Mouse (Mus musculus) heart, postnatal 0 days (tissue): Measurements from ENCODE around the gene Rpl4. TPM values are rescaled to one million over a fixed set of nuclear protein-coding genes. Genes with fewer than 3 reads are reported as not detected.
"Not testable (repeated sequence)": the region's sequence is repeated elsewhere in the genome, so short reads cannot be mapped to it uniquely, and the experiment has no call there.

Source experiments
- ATAC-seq: fragments of 200-750 bp; cut with Nextera tagmentation; 2 replicates; pipeline ENCODE4 v1.8.0; 2017; ENCODE audit warnings: low read depth, moderate number of reproducible peaks, moderate library complexity; ENCODE audit not compliant: insufficient read depth
- DNase-seq: peaks from one replicate; pipeline ENCODE4 v3.0.0-alpha.2; 2016; ENCODE audit warnings: low spot score
- H3K27ac ChIP-seq: fragments of 300-500 bp; sonication (generic); 2 replicates; pipeline ENCODE4 v1.5.1; 2014; ENCODE audit warnings: low read depth, mild to moderate bottlenecking
- H3K27me3 ChIP-seq: fragments of 300-500 bp; sonication (generic); 2 replicates; pipeline ENCODE4 v1.6.1; 2014; ENCODE audit warnings: low read length, mixed read lengths; ENCODE audit not compliant: control insufficient read depth, insufficient read depth
- H3K36me3 ChIP-seq: fragments of 300-500 bp; sonication (generic); replicated peaks from 2 replicates; pipeline ENCODE4 v1.6.1; 2014; ENCODE audit warnings: low read length, mixed read lengths; ENCODE audit not compliant: control insufficient read depth, insufficient read depth
- H3K4me1 ChIP-seq: fragments of 300-500 bp; sonication (generic); 2 replicates; pipeline ENCODE4 v1.6.1; 2014; ENCODE audit warnings: antibody characterized with exemption; ENCODE audit not compliant: control insufficient read depth, insufficient read depth
- H3K4me2 ChIP-seq: fragments of 300-500 bp; sonication (generic); 2 replicates; pipeline ENCODE4 v1.6.1; 2014; ENCODE audit warnings: low read depth, mild to moderate bottlenecking, low read length, moderate library complexity
- H3K4me3 ChIP-seq: fragments of 300-500 bp; sonication (generic); 2 replicates; pipeline ENCODE4 v1.5.1; 2014; ENCODE audit warnings: low read depth, low read length
- H3K9ac ChIP-seq: fragments of 300-500 bp; sonication (generic); replicated peaks from 2 replicates; pipeline ENCODE4 v1.6.1; 2014; ENCODE audit warnings: low read depth, low read length, mixed read lengths
- H3K9me3 ChIP-seq: fragments of 300-500 bp; sonication (generic); replicated peaks from 2 replicates; pipeline ENCODE4 v1.6.1; 2016; ENCODE audit warnings: low read length; ENCODE audit not compliant: control insufficient read depth
- CTCF ChIP-seq: IDR thresholded peaks from 2 replicates; pipeline ENCODE4 v1.5.1; 2016; ENCODE audit warnings: antibody characterized with exemption, control low read depth, low read depth
- EP300 ChIP-seq: IDR thresholded peaks from 2 replicates; pipeline ENCODE4 v1.6.1; 2016; ENCODE audit warnings: antibody characterized with exemption, low read depth
- WGBS: fragments of 180-500 bp; shearing (Covaris S2); extraction: QIAGEN DNeasy Blood & Tissue Kit; methylation state at CpG from one replicate; pipeline ENCODE4 v1.1.7; 2014; 5-methylcytosine and 5-hydroxymethylcytosine counted together
- polyA plus RNA-seq: library from polyadenylated mRNA; unstranded; fragments of >200 nt; fragmentation: Nextera tagmentation; extraction: Ambion mirVana; gene quantifications from 2 replicates; pipeline ENCODE4 v1.2.1, GENCODE M21; 2015
- total RNA-seq: library from RNA; depleted of rRNA; stranded (reverse); fragments of >200 nt; gene quantifications from 2 replicates; pipeline ENCODE4 v1.2.3, GENCODE M21; 2014; ENCODE audit warnings: low replicate concordance

The Rpl4 gene
- total and polyA plus RNA-seq, 2 experiments from 2014 or later: 545 to 760 TPM

DNA sequence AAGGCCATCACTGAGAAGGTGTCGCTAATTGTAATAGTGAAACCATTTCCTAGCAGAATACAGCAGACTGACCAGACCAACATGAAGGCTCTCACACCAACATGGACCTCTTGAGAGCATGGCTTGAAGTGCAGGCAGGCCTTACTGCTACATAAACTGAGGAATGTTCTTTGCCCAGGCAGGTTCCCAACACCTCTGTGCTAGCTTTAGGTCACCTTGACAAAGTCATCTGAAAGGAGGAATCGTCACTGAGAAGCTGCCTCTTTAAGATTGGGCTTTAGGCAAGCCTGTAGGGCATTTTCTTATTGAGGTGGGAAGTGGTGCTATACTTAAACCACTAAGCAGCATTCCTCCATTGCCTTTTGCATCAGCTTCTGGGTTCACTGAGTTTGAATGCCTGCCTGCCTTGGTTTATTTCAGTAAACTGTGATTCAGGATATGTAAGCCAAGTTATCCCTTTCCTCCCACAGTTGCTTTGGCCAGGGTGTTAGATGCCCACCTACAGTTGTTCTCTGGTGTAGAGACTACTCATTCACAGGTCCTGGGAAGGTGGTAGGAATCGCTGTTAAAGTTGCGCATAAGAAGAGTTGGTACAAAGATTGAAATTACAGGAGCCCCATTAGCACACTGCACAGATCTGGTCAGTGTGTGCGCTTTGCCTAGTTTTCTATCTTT lies 11.1 kb downstream of the Rpl4 start:
- Histone ChIP-seq H3K4me2 (no peak overlapping the region), H3K9ac (no peak overlapping the region), H3K27ac (no peak overlapping the region), H3K4me3 (no peak overlapping the region), H3K9me3 (no peaks in the 10 kb centered on the region), H3K36me3 (peaks cover 76% of the 10 kb centered on the region), H3K4me1 (peaks cover 5% of the 10 kb centered on the region; the same call in 1 of the 2 replicates), H3K27me3 (no peaks in the 10 kb centered on the region)
- 87% methylated on average over 5 of the region's 5 CpGs for WGBS
- TF ChIP-seq CTCF (no peak), EP300 (no peak)
- ATAC-seq: no peak
- no peak for DNase-seq

DNA sequence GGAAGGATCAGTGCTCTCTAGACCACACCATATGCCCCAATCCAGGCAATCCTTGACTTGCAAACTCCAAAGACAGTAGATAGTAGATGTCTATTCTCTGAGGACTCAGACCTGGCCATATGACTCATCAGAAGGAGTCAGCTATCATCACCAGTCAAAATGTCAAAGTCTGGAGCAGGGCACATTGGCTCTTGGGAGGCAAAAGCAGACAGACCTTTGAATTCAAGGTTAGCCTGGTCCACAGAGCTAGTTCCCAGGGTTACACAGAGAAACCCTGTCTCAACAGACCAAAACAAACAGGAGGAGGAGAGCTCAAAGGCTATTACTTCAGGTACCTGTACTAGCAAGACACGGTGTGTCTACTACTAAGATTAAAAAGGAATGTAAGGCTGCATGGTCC lies 20.7 kb downstream of the Rpl4 start:
- Histone ChIP-seq H3K9ac (no peak overlapping the region), H3K36me3 (peaks cover 54% of the 10 kb centered on the region), H3K27me3 (no peaks in the 10 kb centered on the region), H3K4me1 (0 out of 2 replicates have a peak, but pooled peaks cover 3% of the 10 kb centered on the region), H3K4me3 (no peak overlapping the region), H3K9me3 (no peaks in the 10 kb centered on the region), H3K27ac (no peak overlapping the region), H3K4me2 (no peak overlapping the region)
- ATAC-seq (no peak), DNase-seq (no peak)
- 96% methylated on average over 1 of the region's 1 CpGs for WGBS
- TF ChIP-seq EP300: no peak
- TF ChIP-seq CTCF: no peak

DNA sequence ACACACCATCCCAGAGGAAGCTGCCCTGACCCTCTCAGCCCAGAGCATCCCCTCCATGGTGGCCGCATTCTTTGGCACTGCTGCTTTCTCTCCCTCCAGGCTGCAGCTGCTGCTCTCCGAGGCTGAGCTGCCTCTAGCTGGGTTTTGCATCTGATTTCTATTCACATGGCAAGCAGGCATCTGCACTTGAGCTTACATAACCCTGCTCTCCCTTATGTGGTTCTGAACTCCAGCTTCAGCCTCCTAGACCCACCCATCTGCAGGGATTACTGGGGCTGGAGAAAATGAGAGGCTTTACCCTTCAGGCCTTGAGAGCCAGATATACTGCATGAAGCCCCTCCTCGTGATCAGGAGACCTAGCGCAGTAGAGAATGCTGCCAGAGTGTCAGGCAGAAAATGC lies 22.4 kb downstream of the Rpl4 start:
- TF ChIP-seq CTCF: no peak
- TF ChIP-seq EP300: no peak
- WGBS: 37% methylated on average over 4 of the region's 4 CpGs
- ATAC-seq: no peak
- no peaks in the 10 kb centered on the region for H3K9me3 ChIP-seq
- no peak overlapping the region for H3K27ac ChIP-seq
- H3K9ac ChIP-seq: no peak overlapping the region
- 0 out of 2 replicates have a peak, but pooled peaks cover 3% of the 10 kb centered on the region for H3K4me1 ChIP-seq
- H3K36me3 ChIP-seq: peaks cover 37% of the 10 kb centered on the region
- H3K4me2 ChIP-seq: no peak overlapping the region
- no peak for DNase-seq
- no peak overlapping the region for H3K4me3 ChIP-seq
- no peaks in the 10 kb centered on the region for H3K27me3 ChIP-seq

DNA sequence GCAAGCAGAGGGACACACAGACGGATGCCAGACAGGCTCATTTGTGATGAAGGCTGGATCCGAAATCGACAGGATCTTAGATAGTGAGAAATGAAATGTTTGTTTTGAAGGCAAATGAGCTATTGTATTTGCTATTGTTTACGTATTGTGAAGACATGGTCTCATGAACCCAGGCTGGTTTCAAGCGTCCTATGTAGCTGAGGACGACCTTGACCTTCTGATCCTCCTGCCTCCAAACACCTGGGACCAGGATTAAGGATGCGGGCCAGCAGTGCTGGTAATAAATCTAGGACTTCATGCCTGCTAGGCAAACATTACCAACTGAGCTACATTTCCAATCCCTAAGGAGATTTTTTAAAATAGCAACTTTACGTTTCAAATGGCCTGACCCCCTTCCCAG lies 24.3 kb downstream of the Rpl4 start:
- ATAC-seq (no peak), DNase-seq (no peak)
- H3K9me3 ChIP-seq: no peaks in the 10 kb centered on the region
- H3K27ac ChIP-seq: no peak overlapping the region
- peaks cover 24% of the 10 kb centered on the region for H3K36me3 ChIP-seq
- TF ChIP-seq EP300 (no peak), CTCF (no peak)
- H3K9ac ChIP-seq: no peak overlapping the region
- no peak overlapping the region for H3K4me3 ChIP-seq
- 88% methylated on average over 8 of the region's 8 CpGs for WGBS
- H3K27me3 ChIP-seq: no peaks in the 10 kb centered on the region
- H3K4me1 ChIP-seq: 0 out of 2 replicates have a peak, but pooled peaks cover 3% of the 10 kb centered on the region
- no peak overlapping the region for H3K4me2 ChIP-seq

DNA sequence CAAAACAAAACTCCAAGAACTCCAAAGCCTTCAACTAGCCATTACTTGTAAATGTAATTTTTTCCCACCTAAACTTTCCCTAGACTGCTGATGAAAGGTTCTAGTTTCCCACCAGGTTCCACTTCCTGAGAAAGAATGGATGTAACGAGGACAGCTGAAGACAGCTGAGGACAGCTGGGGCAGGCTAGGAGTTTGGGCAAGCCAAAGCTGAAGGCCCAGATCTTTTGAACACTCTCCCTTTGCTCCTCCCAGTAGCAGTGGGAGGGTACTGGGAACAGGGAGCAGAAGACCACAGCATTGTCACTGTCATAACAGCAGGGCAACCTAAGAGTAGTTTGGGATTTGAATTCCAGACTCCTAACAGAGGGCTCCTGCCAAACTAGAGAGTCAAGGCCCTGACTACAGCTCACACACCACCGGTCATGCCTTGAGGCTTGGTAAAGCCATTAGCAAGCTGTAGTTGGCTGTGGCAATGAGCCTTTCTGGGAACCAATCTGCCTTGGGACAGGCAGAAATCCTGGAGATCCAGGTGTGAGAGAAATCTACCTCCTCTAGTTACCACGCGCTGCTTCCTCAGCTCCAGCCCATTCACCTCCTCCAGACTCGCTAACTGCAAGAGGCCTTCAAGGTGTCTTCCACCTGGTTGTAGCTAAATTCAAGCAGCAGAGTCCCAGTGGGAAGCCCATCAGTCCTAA lies 25.0 kb downstream of the Rpl4 start:
- Histone ChIP-seq H3K4me1 (0 out of 2 replicates have a peak, but pooled peaks cover 3% of the 10 kb centered on the region), H3K36me3 (peaks cover 23% of the 10 kb centered on the region), H3K9me3 (no peaks in the 10 kb centered on the region), H3K4me3 (no peak overlapping the region), H3K9ac (no peak overlapping the region), H3K27ac (no peak overlapping the region), H3K4me2 (no peak overlapping the region), H3K27me3 (no peaks in the 10 kb centered on the region)
- ATAC-seq (no peak), DNase-seq (no peak)
- 97% methylated on average over 5 of the region's 5 CpGs for WGBS
- no peak for TF ChIP-seq EP300
- TF ChIP-seq CTCF: no peak

DNA sequence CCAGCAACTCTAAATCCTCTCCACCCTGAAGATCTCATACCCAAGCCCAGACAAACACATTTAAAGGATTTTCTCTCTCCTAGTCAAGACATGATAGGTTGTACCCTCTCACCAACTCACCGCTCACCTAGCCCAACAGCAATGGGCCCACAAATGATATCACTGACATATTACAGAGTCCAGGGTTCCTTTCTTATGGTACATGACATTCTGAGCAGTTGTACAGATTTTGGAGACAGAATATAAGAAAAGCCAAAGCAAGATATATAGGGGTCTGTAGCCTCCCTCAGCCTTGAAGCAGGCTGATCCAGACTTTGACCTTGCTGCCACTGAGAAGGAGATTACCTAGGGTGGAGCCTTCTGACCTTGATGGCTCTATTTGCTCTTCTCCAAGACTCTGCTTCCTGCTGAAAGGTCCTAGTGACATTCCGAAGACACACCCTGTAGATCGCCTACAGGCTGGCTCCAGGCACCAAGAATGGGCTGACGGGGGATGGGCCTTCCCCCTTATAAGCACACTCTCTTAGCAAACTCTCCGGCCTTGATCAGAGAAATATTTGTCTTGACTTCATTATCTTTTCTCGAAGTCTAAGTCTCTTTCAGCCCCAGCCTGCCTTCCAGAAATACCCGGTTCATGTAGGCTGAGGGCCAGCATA lies 25.7 kb downstream of the Rpl4 start:
- ATAC-seq, DNase-seq, H3K4me2 ChIP-seq, H3K4me1 ChIP-seq, H3K27me3 ChIP-seq, H3K4me3 ChIP-seq, H3K9ac ChIP-seq, H3K9me3 ChIP-seq, H3K27ac ChIP-seq: not testable (repeated sequence)
- WGBS: 70% methylated on average over 7 of the region's 7 CpGs
- peaks cover 23% of the 10 kb centered on the region for H3K36me3 ChIP-seq
